Mouse (Mus musculus) heart, embryonic 14.5 days (tissue): ENCODE data around the gene Tmem101. TPM values are rescaled to one million over a fixed set of nuclear protein-coding genes. Genes with fewer than 3 reads are reported as not detected.

Experiments used
- polyA plus RNA-seq: library from polyadenylated mRNA; unstranded; fragments of >200 nt; fragmentation: Nextera tagmentation; extraction: Ambion mirVana; gene quantifications from 2 replicates; pipeline ENCODE4 v1.2.1, GENCODE M21; 2014

The Tmem101 gene
- polyA plus RNA-seq, 1 experiment from 2014 or later: 34.1 TPM

Other genes starting within 250 kb of the Tmem101 start
- 0.12 and 0.55 TPM in 2 replicates for gene Sost, start 189.4 kb downstream of the Tmem101 start, polyA plus RNA-seq
- not detected in 2 replicates for gene Cfap97d1, start 172.1 kb downstream of the Tmem101 start, polyA plus RNA-seq
- 56.4 and 58.9 TPM in 2 replicates for gene Dusp3, start 169.4 kb downstream of the Tmem101 start, polyA plus RNA-seq
- 2.9 and 3.3 TPM in 2 replicates for gene Mpp3, start 127.9 kb downstream of the Tmem101 start, polyA plus RNA-seq
- 4.2 and 4.8 TPM in 2 replicates for gene Cd300lg, start 114.9 kb downstream of the Tmem101 start, polyA plus RNA-seq
- gene Mpp2, start 67.9 kb downstream of the Tmem101 start, polyA plus RNA-seq: 6.0 and 6.8 TPM in 2 replicates
- not detected in 2 replicates for gene Ppy, start 55.1 kb downstream of the Tmem101 start, polyA plus RNA-seq
- not detected in 2 replicates for gene Pyy, start 48.6 kb downstream of the Tmem101 start, polyA plus RNA-seq
- gene Nags, start 10.9 kb downstream of the Tmem101 start, polyA plus RNA-seq: not detected in 2 replicates
- gene Lsm12, start 28.9 kb upstream of the Tmem101 start, polyA plus RNA-seq: 60.3 and 62.1 TPM in 2 replicates
- gene G6pc3, start 33.2 kb upstream of the Tmem101 start, polyA plus RNA-seq: 24.8 and 27.8 TPM in 2 replicates
- gene Hdac5, start 73.8 kb upstream of the Tmem101 start, polyA plus RNA-seq: 52.1 and 54.5 TPM in 2 replicates
- gene BC030867, start 92.5 kb upstream of the Tmem101 start, polyA plus RNA-seq: 8.7 and 10.3 TPM in 2 replicates
- 0.09 and 0.11 TPM in 2 replicates for gene Asb16, start 112.3 kb upstream of the Tmem101 start, polyA plus RNA-seq
- gene Tmub2, start 128.5 kb upstream of the Tmem101 start, polyA plus RNA-seq: 39.1 and 46.5 TPM in 2 replicates
- gene Atxn7l3, start 140.2 kb upstream of the Tmem101 start, polyA plus RNA-seq: 7.0 and 10.6 TPM in 2 replicates
- gene Ubtf, start 163.3 kb upstream of the Tmem101 start, polyA plus RNA-seq: 50.2 and 53.6 TPM in 2 replicates
- gene Slc4a1, start 209.8 kb upstream of the Tmem101 start, polyA plus RNA-seq: 5.6 and 11.8 TPM in 2 replicates
- gene Rundc3a, start 237.0 kb upstream of the Tmem101 start, polyA plus RNA-seq: 0.81 and 1.2 TPM in 2 replicates